Mouse (Mus musculus) limb, embryonic 15.5 days (tissue): ENCODE data around the gene Slco1a5. TPM values are rescaled to one million over a fixed set of nuclear protein-coding genes. Genes with fewer than 3 reads are reported as not detected.
"Not testable (repeated sequence)": the region's sequence is repeated elsewhere in the genome, so short reads cannot be mapped to it uniquely, and the experiment has no call there.

ENCODE experiments used
- ATAC-seq: fragments of 200-750 bp; cut with Nextera tagmentation; 2 replicates; pipeline ENCODE4 v1.8.0; 2017; ENCODE audit warnings: low read depth, moderate TSS enrichment; ENCODE audit not compliant: insufficient number of reproducible peaks, low FRiP score, low TSS enrichment
- H3K27ac ChIP-seq: fragments of 300-500 bp; sonication (generic); 2 replicates; pipeline ENCODE4 v1.5.1; 2015; ENCODE audit warnings: moderate library complexity, mild to moderate bottlenecking, inconsistent platforms
- H3K27me3 ChIP-seq: fragments of 300-500 bp; sonication (generic); 2 replicates; pipeline ENCODE4 v1.6.1; 2015; ENCODE audit warnings: inconsistent platforms
- H3K36me3 ChIP-seq: fragments of 300-500 bp; sonication (generic); 2 replicates; pipeline ENCODE4 v1.6.1; 2015; ENCODE audit warnings: inconsistent platforms
- H3K4me1 ChIP-seq: fragments of 300-500 bp; sonication (generic); 2 replicates; pipeline ENCODE4 v1.6.1; 2015; ENCODE audit warnings: inconsistent platforms
- H3K4me2 ChIP-seq: fragments of 300-500 bp; sonication (generic); 2 replicates; pipeline ENCODE4 v1.6.1; 2015; ENCODE audit warnings: mild to moderate bottlenecking, inconsistent platforms
- H3K4me3 ChIP-seq: fragments of 300-500 bp; sonication (generic); 2 replicates; pipeline ENCODE4 v1.5.1; 2015; ENCODE audit warnings: mild to moderate bottlenecking, inconsistent platforms
- H3K9ac ChIP-seq: fragments of 300-500 bp; sonication (generic); 2 replicates; pipeline ENCODE4 v1.6.1; 2015; ENCODE audit warnings: inconsistent platforms
- H3K9me3 ChIP-seq: fragments of 300-500 bp; sonication (generic); 2 replicates; pipeline ENCODE4 v1.6.1; 2016; ENCODE audit warnings: inconsistent platforms
- WGBS: fragments of 180-500 bp; shearing (Covaris S2); methylation state at CpG from one replicate; pipeline ENCODE4 v1.1.7; 2015; 5-methylcytosine and 5-hydroxymethylcytosine counted together
- polyA plus RNA-seq: library from polyadenylated mRNA; unstranded; fragments of >200 nt; fragmentation: Nextera tagmentation; extraction: Ambion mirVana; gene quantifications from 2 replicates; pipeline ENCODE4 v1.2.1, GENCODE M21; 2015

Gene Slco1a5
- polyA plus RNA-seq, 1 experiment from 2014 or later: 0.56 TPM

DNA sequence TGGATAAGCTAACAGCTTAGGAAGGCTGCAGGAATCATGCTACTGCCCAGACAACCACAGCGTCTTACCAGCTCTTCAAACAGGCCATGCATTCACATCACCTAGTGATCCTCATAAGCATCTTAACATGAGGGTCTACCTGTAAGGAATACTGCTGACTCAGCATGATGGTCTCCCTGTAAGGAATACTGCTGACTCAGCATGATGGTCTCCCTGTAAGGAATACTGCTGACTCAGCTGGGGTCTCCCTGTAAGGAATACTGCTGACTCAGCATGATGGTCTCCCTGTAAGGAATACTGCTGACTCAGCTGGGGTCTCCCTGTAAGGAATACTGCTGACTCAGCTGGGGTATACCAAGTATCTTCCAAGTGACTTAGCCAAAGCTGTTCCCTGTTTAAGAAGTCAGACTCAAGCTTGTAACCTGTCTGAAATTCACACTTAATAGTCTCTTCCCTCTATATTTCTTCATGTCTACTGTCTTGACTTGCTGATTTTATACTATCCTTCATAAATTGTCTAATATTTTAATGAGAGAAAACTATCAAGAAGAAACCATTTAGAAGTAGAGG is 72.0 kb downstream of the Slco1a5 start:
- not testable (repeated sequence) for H3K4me2 ChIP-seq, H3K27ac ChIP-seq, H3K36me3 ChIP-seq, H3K9me3 ChIP-seq, H3K9ac ChIP-seq, H3K4me3 ChIP-seq, H3K4me1 ChIP-seq, H3K27me3 ChIP-seq, ATAC-seq
- 81% methylated on average over 1 of the region's 1 CpGs for WGBS

DNA sequence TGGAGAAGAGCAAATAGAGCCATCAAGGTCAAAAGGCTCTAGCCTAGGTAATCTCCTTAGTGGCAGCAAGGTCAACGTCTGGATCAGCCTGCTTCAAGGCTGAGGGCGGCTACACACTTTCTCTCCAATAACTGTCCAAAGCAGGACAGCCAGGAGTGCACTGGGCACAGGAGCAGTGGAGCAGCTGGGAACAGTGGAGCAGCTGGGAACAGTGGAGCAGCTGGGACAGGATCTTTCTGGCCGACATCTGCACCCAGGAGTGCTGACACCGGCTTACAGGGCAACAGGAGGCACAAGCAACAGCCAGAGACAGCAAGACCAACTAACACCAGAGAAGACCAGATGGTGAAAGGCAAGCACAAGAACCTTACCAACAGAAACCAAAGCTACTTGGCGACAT is 77.7 kb downstream of the Slco1a5 start:
- ATAC-seq: no peak
- WGBS: 85% methylated on average over 5 of the region's 5 CpGs
- no peaks in the 10 kb centered on the region for H3K9me3 ChIP-seq

DNA sequence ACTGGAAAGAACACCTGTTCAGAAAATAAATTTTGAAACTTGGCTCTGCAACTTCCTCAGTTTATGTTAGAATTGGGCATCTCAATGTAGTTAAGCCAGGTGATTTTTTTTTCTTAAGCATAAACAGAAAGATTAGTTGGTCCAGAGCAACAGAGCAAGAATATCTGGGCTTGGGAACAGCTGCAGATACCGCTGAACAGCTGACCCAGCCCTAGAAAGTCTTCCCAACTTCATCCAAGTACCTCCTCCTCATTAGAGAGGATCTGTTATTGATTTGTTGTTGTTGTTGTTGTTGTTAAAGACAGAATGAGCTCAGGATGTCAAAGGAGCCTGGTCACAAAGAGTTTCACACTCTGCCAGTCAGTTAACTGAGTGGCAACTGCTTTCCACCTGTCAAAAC is 83.3 kb downstream of the Slco1a5 start:
- Histone ChIP-seq H3K4me1 (no peaks in the 10 kb centered on the region), H3K4me3 (no peak overlapping the region), H3K36me3 (no peaks in the 10 kb centered on the region), H3K4me2 (no peak overlapping the region), H3K27ac (no peak overlapping the region), H3K9ac (no peak overlapping the region), H3K27me3 (no peaks in the 10 kb centered on the region), H3K9me3 (no peaks in the 10 kb centered on the region)
- no peak for ATAC-seq
- 55% methylated on average over 1 of the region's 1 CpGs for WGBS

More for the DNA sequence above, 77.7 kb downstream of the Slco1a5 start:
- Histone ChIP-seq H3K9ac (no peak overlapping the region), H3K4me1 (no peaks in the 10 kb centered on the region), H3K4me2 (no peak overlapping the region), H3K4me3 (no peak overlapping the region), H3K36me3 (no peaks in the 10 kb centered on the region), H3K27me3 (no peaks in the 10 kb centered on the region), H3K27ac (no peak overlapping the region)

DNA sequence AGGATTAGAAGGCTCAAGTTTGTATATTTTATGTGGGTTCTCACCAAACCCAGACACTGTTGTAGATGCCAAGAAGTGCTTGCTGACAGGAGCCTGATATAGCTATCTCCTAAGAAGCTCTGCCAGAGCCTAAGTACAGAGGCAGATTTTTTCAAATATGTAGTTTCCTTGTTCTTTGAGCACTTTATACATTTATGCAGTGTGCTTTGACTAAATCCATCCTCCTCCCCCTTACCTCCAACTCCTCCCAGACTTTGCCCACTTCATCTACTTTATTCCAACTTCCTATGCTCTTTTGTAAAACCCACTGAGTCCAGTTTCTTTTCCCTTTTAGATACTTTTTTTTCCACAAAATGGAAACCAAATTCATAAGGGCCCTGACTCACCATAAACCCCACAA is 102.6 kb downstream of the Slco1a5 start:
- Histone ChIP-seq H3K27ac (no peak overlapping the region), H3K9ac (no peak overlapping the region), H3K4me3 (no peak overlapping the region), H3K4me1 (no peaks in the 10 kb centered on the region), H3K4me2 (no peak overlapping the region), H3K9me3 (no peaks in the 10 kb centered on the region), H3K27me3 (no peaks in the 10 kb centered on the region), H3K36me3 (no peaks in the 10 kb centered on the region)
- no peak for ATAC-seq

DNA sequence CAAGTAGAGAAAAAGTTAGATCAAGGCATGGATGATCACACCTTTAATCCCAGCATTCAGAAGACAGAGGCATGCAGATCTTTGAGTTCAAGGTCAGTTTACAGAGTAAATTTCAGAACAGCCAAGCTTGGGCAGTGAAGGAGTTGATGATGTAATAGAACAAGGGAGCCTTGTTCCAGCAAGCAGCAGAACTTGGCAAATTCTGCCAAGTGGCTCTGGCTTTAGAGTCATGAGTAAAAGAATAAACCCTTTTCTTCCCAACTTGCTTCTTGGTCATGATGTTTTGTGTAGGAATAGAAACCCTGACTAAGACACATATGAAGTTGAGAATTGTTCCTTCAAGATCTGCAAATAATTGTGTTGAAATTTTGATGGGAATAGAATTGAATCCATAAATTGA is 111.0 kb downstream of the Slco1a5 start:
- H3K4me1 ChIP-seq: no peaks in the 10 kb centered on the region
- no peaks in the 10 kb centered on the region for H3K36me3 ChIP-seq
- H3K27me3 ChIP-seq: no peaks in the 10 kb centered on the region
- H3K9me3 ChIP-seq: no peaks in the 10 kb centered on the region
- H3K27ac ChIP-seq: no peak overlapping the region
- no peak for ATAC-seq
- no peak overlapping the region for H3K9ac ChIP-seq
- H3K4me2 ChIP-seq: no peak overlapping the region
- H3K4me3 ChIP-seq: no peak overlapping the region

DNA sequence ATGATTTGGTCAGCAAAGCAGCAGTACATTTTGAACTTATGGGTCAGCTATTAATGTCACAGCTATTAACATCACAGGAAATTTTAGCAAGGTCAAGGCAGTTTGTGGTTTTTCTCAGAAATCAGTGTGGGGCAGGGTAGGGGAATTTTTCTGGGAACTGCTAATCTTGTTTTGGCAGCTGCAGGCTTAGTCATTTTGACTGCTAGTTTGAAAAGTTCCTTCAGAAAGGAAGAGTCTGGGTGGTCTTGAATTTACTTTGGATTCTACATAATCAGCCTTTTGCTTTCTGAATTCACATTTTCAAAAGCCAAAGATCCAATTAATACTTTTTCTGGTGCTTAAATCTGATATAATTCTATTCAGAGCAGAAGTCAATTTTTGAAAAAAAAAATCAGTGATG is 113.0 kb downstream of the Slco1a5 start:
- no peak for ATAC-seq

DNA sequence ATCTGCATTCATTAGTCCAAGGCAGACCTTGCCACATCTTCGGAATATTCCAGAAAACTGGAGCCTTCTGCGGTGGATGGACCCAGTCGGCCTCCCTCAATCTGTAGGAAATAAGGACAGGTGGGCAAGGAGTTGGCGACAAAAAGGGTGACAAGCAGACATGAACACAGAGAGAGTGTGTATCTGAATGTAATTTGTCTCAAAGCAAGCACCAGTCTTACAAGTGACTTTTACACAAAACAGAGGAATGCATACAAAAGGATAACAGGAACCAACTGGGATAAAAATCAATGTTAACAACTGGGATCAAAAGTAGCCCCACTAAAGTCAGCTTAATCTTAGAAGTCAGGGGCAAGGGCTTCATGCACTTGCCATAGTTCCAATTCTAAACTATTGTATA is 114.4 kb downstream of the Slco1a5 start, which contains the start of gene Slco1a6:
TSS of gene Slco1a6 (minus strand) at position 101 of the 400 bp plus-strand sequence.
- H3K4me3 ChIP-seq: no peak within 1 kb of the TSS
- no peaks in the 10 kb centered on the region for H3K4me1 ChIP-seq
- H3K4me2 ChIP-seq: no peak within 1 kb of the TSS
- 92% methylated on average over 4 of the region's 4 CpGs for whole genome bisulfite sequencing
- no peaks in the 10 kb centered on the region for H3K27me3 ChIP-seq
- H3K9me3 ChIP-seq: no peaks in the 10 kb centered on the region
- ATAC-seq: no peak
- H3K27ac ChIP-seq: no peak within 1 kb of the TSS
- no peaks in the 10 kb centered on the region for H3K36me3 ChIP-seq
- H3K9ac ChIP-seq: no peak within 1 kb of the TSS

More for the DNA sequence above, 113.0 kb downstream of the Slco1a5 start:
- H3K9me3 ChIP-seq: no peaks in the 10 kb centered on the region
- no peak overlapping the region for H3K4me3 ChIP-seq
- H3K27ac ChIP-seq: no peak overlapping the region
- H3K4me2 ChIP-seq: no peak overlapping the region
- H3K27me3 ChIP-seq: no peaks in the 10 kb centered on the region
- H3K36me3 ChIP-seq: no peaks in the 10 kb centered on the region
- H3K9ac ChIP-seq: no peak overlapping the region
- no peaks in the 10 kb centered on the region for H3K4me1 ChIP-seq

DNA sequence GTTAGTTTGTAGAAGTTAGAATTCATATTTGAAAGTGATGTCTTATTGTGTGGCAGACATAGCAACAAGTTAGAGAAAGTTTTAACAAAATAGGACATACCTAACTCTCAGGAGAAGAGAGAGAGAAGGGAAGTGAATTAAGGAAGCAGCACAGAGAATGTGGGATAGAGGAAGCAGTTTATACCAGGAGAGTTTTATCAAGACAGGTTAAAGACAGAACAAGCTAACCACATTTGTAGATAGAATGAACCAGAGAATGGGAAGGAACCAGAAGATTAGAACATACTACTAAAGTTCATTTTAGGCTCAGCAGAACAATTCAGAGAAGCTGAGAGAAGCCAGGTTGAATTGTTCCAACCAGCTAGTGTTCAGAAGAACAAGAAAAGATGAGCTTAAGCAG is 122.3 kb downstream of the Slco1a5 start:
- Histone ChIP-seq H3K9ac (no peak overlapping the region), H3K4me1 (no peaks in the 10 kb centered on the region), H3K4me3 (no peak overlapping the region), H3K27me3 (no peaks in the 10 kb centered on the region), H3K27ac (no peak overlapping the region), H3K36me3 (no peaks in the 10 kb centered on the region), H3K4me2 (no peak overlapping the region), H3K9me3 (no peaks in the 10 kb centered on the region)
- no peak for ATAC-seq

DNA sequence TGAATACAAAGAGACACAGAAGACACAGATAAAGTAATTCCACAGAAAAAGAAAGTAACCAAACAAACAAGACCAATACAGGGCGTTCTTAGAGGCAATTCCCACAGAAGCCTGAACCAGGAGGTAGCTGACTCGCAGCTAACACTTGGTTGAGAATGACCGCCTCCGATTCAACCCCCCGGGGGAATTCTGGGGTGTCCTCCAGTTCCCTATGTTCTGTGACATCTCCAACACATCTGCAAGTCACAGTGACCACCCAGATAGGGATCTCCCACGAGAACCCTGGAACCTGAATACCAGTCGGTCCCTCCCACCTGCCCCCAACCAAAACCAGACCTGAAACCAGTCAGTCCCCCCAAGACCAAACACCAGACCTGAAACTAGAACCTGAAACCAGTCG is 128.5 kb downstream of the Slco1a5 start:
- 82% methylated on average over 8 of the region's 8 CpGs for WGBS
- Histone ChIP-seq H3K9me3 (no peaks in the 10 kb centered on the region), H3K27me3 (no peaks in the 10 kb centered on the region), H3K36me3 (no peaks in the 10 kb centered on the region), H3K4me3 (no peak overlapping the region), H3K4me1 (no peaks in the 10 kb centered on the region), H3K27ac (no peak overlapping the region), H3K4me2 (no peak overlapping the region), H3K9ac (no peak overlapping the region)
- no peak for ATAC-seq

DNA sequence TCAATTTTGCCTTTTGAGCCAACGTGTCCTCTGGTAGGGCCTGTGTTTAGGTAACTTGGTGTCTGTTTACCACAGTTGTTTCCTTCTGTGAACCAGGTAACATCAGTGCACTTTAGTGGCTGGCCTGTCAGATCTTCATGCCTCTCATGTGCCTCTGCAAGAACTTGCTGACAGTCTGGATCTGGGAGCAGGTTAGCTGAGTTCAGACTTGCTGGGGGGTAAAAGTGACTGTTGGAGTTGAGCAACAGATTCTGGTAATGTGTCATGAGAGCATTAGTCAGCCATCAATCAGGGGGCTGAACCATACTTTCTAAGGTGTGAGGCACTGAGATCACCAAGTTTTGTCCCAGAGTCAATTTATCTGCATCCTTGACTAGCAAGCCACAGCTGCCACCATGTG is 130.8 kb downstream of the Slco1a5 start:
- Histone ChIP-seq H3K4me3 (no peak overlapping the region), H3K27me3 (no peaks in the 10 kb centered on the region), H3K4me2 (no peak overlapping the region), H3K36me3 (no peaks in the 10 kb centered on the region), H3K27ac (no peak overlapping the region), H3K9me3 (no peaks in the 10 kb centered on the region), H3K4me1 (no peaks in the 10 kb centered on the region), H3K9ac (no peak overlapping the region)
- 63% methylated on average over 1 of the region's 1 CpGs for WGBS
- ATAC-seq: no peak

DNA sequence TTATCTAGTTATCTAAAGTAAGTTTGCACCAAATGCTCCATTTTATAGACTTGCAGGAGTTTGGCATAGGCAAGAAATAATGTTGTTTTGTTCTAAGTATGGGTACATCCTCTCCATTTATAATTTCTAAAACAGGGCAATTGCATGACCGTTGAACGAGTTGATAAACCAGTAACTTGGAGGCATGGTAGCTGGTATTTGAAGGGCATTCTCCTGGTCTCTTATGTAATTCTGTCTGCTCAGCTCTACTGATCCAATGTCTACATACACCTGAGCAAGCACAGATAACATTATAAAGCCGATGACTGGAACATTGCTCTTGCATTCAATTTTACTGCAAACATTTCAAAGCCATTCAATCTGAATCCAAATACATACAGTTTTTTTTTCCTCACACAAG is 135.4 kb downstream of the Slco1a5 start:
- Histone ChIP-seq H3K27ac (no peak overlapping the region), H3K27me3 (no peaks in the 10 kb centered on the region), H3K9me3 (no peaks in the 10 kb centered on the region), H3K4me1 (no peaks in the 10 kb centered on the region), H3K36me3 (no peaks in the 10 kb centered on the region), H3K9ac (no peak overlapping the region), H3K4me3 (no peak overlapping the region), H3K4me2 (no peak overlapping the region)
- ATAC-seq: no peak
- 91% methylated on average over 3 of the region's 3 CpGs for WGBS

DNA sequence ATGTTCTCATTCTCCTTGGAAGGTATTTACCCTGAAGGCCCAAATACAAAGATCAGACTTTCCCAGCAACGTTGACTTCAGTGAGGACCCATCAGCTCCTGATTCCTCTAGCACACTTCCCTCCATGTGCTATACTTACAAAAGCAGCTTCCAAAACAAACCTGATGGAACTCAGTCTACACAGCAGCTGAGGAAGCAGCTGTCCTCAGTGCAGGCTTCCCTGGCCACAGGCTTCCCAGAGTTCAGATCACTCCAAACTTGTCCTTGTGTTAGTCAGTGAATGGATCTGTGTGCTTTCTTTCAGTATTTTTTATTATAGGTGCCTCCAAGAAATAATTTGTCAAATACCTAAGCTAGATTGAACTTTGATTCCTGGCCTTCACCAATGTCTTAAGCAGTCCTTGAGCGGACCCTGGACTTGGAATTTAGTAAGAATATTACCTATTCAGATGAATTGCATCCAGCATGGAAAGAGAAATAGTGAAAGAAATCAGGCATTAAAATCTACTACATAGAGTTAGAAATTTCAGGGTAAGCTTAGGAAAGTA is 136.8 kb downstream of the Slco1a5 start:
- Histone ChIP-seq H3K9me3 (no peaks in the 10 kb centered on the region), H3K27me3 (no peaks in the 10 kb centered on the region), H3K4me1 (no peaks in the 10 kb centered on the region), H3K27ac (no peak overlapping the region), H3K9ac (no peak overlapping the region), H3K36me3 (no peaks in the 10 kb centered on the region), H3K4me2 (no peak overlapping the region), H3K4me3 (no peak overlapping the region)
- WGBS: 74% methylated on average over 2 of the region's 2 CpGs
- no peak for ATAC-seq
